Mouse (Mus musculus) mouse trophoblast stem cell (cell line): Measurements from ENCODE around the gene Vmn1r45.
"Not testable (repeated sequence)": the region's sequence is repeated elsewhere in the genome, so short reads cannot be mapped to it uniquely, and the experiment has no call there.

Experiments
- in situ Hi-C, 2 experiments: fragments of 300-500 bp; cut with MseI, MboI; formaldehyde crosslinking; loops; 2 replicates in 1 of 2; 3 replicates in 1 of 2; pipeline ENCODE4 v1.15.1; 2025

The Vmn1r45 gene

GRCm38 (mm10) chr6:89940498-89940897 lies at the start of gene Vmn1r45:
Gene Vmn1r45 (minus strand): TSS chr6:89940598.
- in situ Hi-C loops, result not testable (repeated sequence)

- in situ Hi-C loops, result loop anchor here (10.0 kb wide), 2 partner anchors 301 to 311 kb away; no protein-coding TSS in a partner anchor
These were observed 45.6 kb upstream of the Vmn1r45 start for GRCm38 (mm10) chr6:89985989-89986388.

GRCm38 (mm10) chr6:89969013-89969412 lies 28.6 kb upstream of the Vmn1r45 start, which contains the start of gene Vmn1r46:
Gene Vmn1r46 (plus strand): TSS chr6:89969313.
- in situ Hi-C loops, result loop anchor here in 1 of 2 experiments (5.0 kb wide), 1 partner anchor 87 kb away; the partner anchor contains the start of gene Vmn1r44

GRCm38 (mm10) chr6:89966341-89966740 lies 25.9 kb upstream of the Vmn1r45 start:
- in situ Hi-C loops, result loop anchor here in 1 of 2 experiments (5.0 kb wide), 1 partner anchor 84 kb away; the partner anchor contains the start of gene Vmn1r44

GRCm38 (mm10) chr6:89953556-89953955 lies 13.2 kb upstream of the Vmn1r45 start:
- in situ Hi-C loops, result loop anchor here in 1 of 2 experiments (10.0 kb wide), 1 partner anchor 191 kb away; no protein-coding TSS in a partner anchor

GRCm38 (mm10) chr6:89940926-89941325 lies 528 bp upstream of the Vmn1r45 start:
- in situ Hi-C loops, result no loop called here

GRCm38 (mm10) chr6:89883812-89884211 lies 56.6 kb downstream of the Vmn1r45 start:
- in situ Hi-C loops, result loop anchor here in 1 of 2 experiments (5.0 kb wide), 1 partner anchor 83 kb away; the partner anchor contains the start of gene Vmn1r46

- in situ Hi-C loops, result loop anchor here in 1 of 2 experiments (5.0 kb wide), 1 partner anchor 84 kb away; the partner anchor contains the start of gene Vmn1r46
These were observed 57.0 kb downstream of the Vmn1r45 start, which contains the start of gene Vmn1r44 for GRCm38 (mm10) chr6:89883360-89883759. Gene Vmn1r44 (plus strand): TSS chr6:89883660.
